Mouse (Mus musculus) midbrain, embryonic 11.5 days (tissue): Measurements from ENCODE around the gene Trio. TPM values are rescaled to one million over a fixed set of nuclear protein-coding genes. Genes with fewer than 3 reads are reported as not detected.
A peak's percentile ranks its signal among the peaks of the same experiment; 100 is the strongest.

Source experiments
- ATAC-seq: fragments of 200-750 bp; cut with Nextera tagmentation; 2 replicates; pipeline ENCODE4 v1.8.0; 2017; ENCODE audit warnings: moderate TSS enrichment, moderate library complexity; ENCODE audit not compliant: low FRiP score
- DNase-seq: peaks from one replicate; pipeline ENCODE4 v3.0.0; 2015; ENCODE audit warnings: low spot score; ENCODE audit errors: missing footprints
- H3K27ac ChIP-seq: fragments of 300-500 bp; sonication (generic); 2 replicates; pipeline ENCODE4 v1.5.1; 2014; ENCODE audit warnings: low read depth, low read length
- H3K27me3 ChIP-seq: fragments of 300-500 bp; sonication (generic); 2 replicates; pipeline ENCODE4 v1.6.1; 2014; ENCODE audit warnings: mild to moderate bottlenecking, low read length, moderate library complexity, mixed read lengths; ENCODE audit not compliant: control insufficient read depth, insufficient read depth
- H3K36me3 ChIP-seq: fragments of 300-500 bp; sonication (generic); 2 replicates; pipeline ENCODE4 v1.6.1; 2014; ENCODE audit warnings: mild to moderate bottlenecking, low read length, moderate library complexity, mixed read lengths; ENCODE audit not compliant: control insufficient read depth, insufficient read depth
- H3K4me1 ChIP-seq: fragments of 300-500 bp; sonication (generic); 2 replicates; pipeline ENCODE4 v1.6.1; 2014; ENCODE audit warnings: low read length; ENCODE audit not compliant: control insufficient read depth, insufficient read depth
- H3K4me2 ChIP-seq: fragments of 300-500 bp; sonication (generic); 2 replicates; pipeline ENCODE4 v1.6.1; 2014; ENCODE audit warnings: mild to moderate bottlenecking, moderate library complexity
- H3K4me3 ChIP-seq: fragments of 300-500 bp; sonication (generic); 2 replicates; pipeline ENCODE4 v1.5.1; 2014; ENCODE audit warnings: low read depth, low read length
- H3K9ac ChIP-seq: fragments of 300-500 bp; sonication (generic); 2 replicates; pipeline ENCODE4 v1.6.1; 2014; ENCODE audit warnings: low read length
- H3K9me3 ChIP-seq: fragments of 300-500 bp; sonication (generic); 2 replicates; pipeline ENCODE4 v1.6.1; 2016; ENCODE audit warnings: low read length; ENCODE audit not compliant: control insufficient read depth
- WGBS: fragments of 180-500 bp; shearing (Covaris S2); extraction: QIAGEN DNeasy Blood & Tissue Kit; methylation state at CpG from one replicate; pipeline ENCODE4 v1.1.7; 2014; 5-methylcytosine and 5-hydroxymethylcytosine counted together
- polyA plus RNA-seq: library from polyadenylated mRNA; unstranded; fragments of >200 nt; fragmentation: Nextera tagmentation; extraction: Ambion mirVana; gene quantifications from 2 replicates; pipeline ENCODE4 v1.2.1, GENCODE M21; 2014

Gene Trio
- polyA plus RNA-seq, 1 experiment from 2014 or later: 32.5 TPM

DNA sequence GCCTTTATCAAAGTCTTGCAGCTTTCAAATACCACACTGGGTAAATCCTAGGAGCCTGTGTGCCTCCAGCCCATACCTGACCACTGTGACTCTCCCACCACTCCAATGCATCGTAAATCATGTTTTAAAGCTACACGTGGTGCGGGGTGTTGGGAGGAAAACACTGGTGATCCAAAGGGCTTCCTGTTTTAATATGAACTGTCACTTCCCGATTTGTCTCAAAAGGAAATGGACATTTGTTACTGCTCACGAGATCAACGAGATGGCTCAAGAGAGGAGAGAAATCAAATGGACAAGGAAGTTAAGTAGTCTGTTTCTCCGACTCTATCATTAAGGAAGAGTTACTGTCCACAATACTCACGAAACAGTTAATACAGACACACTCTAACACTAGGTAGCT lies 84.6 kb downstream of the Trio start:
- Histone ChIP-seq H3K4me2 (no peak overlapping the region), H3K4me3 (no peak overlapping the region), H3K4me1 (peaks cover 47% of the 10 kb centered on the region), H3K27me3 (peaks cover 7% of the 10 kb centered on the region), H3K9me3 (no peaks in the 10 kb centered on the region), H3K27ac (no peak overlapping the region), H3K9ac (no peak overlapping the region), H3K36me3 (no peaks in the 10 kb centered on the region)
- ATAC-seq (no peak), DNase-seq (no peak)
- 89% methylated on average over 8 of the region's 8 CpGs for WGBS

DNA sequence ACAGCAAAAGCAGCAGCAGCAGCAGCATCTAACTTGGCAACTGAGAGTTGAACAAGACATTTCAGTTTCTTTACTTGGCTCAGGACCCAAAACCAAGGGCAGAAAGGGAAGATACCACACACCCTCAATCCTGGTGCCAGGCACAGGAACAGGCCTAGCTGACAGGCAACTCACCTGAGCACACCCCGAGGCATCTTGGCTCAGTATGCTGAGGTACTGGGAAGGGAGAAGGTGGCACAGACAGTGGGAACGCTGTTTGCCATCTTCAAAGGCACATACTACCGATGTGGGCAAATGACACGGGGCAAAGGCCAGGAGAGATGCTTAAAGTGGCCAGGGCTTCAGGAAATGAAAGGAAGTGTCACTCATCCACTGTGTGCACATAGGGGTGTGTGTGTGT lies 85.6 kb downstream of the Trio start:
- H3K36me3 ChIP-seq: no peaks in the 10 kb centered on the region
- peaks cover 48% of the 10 kb centered on the region for H3K4me1 ChIP-seq
- H3K4me2 ChIP-seq: no peak overlapping the region
- DNase-seq (peak; percentile 75), ATAC-seq (no peak)
- no peak overlapping the region for H3K4me3 ChIP-seq
- no peak overlapping the region for H3K9ac ChIP-seq
- H3K9me3 ChIP-seq: no peaks in the 10 kb centered on the region
- WGBS: 83% methylated on average over 4 of the region's 4 CpGs
- peaks cover 7% of the 10 kb centered on the region for H3K27me3 ChIP-seq
- H3K27ac ChIP-seq: no peak overlapping the region

GRCm38 (mm10) chr15:27938886-27939285 lies 86.8 kb downstream of the Trio start:
- Histone ChIP-seq H3K36me3 (no peaks in the 10 kb centered on the region), H3K4me2 (peak overlapping the region; percentile 77; the same call in 1 of the 2 replicates), H3K4me1 (peaks cover 42% of the 10 kb centered on the region), H3K27ac (no peak overlapping the region), H3K9me3 (no peaks in the 10 kb centered on the region), H3K27me3 (peaks cover 7% of the 10 kb centered on the region), H3K4me3 (no peak overlapping the region), H3K9ac (peak overlapping the region; percentile 70)
- ATAC-seq (no peak), DNase-seq (peak; percentile 84)
- WGBS: 55% methylated on average over 6 of the region's 6 CpGs

DNA sequence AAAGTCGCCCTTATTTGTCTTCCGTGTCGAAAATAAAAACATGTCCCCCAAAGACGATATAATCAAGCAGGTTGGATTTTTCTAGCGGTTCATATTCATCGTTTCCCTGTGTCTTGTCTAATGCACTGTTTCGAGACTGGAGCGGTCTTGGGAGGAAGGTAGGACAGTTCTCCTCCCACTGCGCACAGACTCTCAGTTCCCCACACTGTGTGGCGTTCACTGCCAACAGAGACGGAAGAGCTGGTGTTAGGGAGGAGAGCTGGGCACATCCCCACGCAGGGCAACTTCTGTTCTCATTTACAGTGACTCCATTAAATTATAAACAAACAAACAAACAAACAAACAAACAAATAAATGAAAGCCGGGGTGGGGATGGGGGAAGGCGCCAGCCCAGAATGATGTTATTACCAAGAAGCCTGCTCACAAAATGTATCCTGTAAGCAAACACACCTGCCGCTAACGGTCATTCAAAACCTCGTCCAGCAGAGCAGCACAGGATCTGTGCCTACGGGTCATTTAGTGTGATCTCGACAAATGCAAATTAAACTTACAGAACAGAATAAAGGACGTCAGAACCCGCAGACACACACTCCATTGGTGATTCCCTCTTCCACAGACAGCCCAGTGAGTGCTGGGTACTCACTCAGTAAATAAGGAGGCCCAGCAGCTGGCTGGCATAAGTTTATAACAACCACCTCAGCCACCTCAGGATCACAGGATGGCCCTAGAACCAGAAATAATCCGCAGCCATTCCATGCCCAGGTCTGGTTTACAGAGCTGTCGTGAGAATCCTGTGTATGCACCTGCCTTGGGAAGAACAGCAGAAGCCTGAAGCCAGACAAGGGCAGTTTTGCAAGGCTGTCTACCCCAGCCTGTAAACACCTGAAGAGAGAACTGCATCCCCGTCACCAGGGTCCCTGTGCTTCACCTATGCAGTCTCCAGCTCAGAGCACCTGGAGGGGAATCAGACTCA lies 87.5 kb downstream of the Trio start:
- Histone ChIP-seq H3K4me1 (peaks cover 36% of the 10 kb centered on the region), H3K36me3 (no peaks in the 10 kb centered on the region), H3K4me3 (peak overlapping the region; percentile 25), H3K27ac (peak overlapping the region; percentile 78), H3K27me3 (peaks cover 7% of the 10 kb centered on the region), H3K9ac (peak overlapping the region; percentile 70), H3K4me2 (peak overlapping the region; percentile 77), H3K9me3 (no peaks in the 10 kb centered on the region)
- WGBS: 10% methylated on average over 24 of the region's 24 CpGs
- DNase-seq: peak; percentile 91
- peak; percentile 77 for ATAC-seq

DNA sequence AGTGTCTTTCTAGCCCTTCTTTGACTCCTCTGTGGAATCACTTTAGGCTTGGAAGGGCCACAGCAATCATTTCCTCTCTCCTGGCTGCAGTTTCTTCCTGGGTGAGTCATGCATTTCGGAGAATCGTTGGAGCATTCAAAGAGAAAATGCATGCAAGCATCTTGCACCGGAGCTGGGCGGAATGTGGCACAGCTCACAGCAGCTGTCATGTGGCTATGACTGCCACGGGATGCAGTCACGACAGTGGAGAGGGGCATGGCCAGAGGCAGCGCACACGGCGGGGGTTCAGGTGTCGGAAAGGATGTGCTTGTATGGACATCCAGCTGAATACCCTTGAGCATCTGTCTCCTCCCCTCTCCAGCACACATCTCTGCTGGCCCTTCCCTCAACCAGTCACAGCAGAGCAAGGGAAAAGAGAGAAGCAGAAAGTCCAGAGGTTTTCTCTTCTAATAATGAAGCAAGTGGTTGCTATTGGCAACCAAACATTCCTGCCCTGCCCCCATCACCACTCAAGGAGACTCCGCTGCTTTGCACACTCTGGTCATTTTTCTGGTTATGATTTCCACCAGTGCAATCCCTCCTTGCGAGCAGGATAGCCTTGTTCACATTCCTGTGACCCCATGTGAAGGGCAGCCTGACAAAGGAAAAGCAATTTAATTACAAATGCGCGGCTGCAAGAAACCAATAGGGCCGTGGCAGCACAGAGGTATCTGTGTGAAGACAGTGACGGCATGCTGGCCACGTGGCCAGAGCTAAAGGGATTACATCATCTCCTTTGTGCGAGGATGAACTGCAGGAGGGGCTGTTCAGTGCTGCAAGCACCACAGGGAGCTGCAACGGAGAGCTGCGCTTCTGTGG lies 88.4 kb downstream of the Trio start:
- Histone ChIP-seq H3K4me1 (peaks cover 36% of the 10 kb centered on the region), H3K27ac (peak overlapping the region; percentile 78), H3K27me3 (peaks cover 7% of the 10 kb centered on the region), H3K4me3 (peak overlapping the region; percentile 25), H3K9ac (peak overlapping the region; percentile 70), H3K9me3 (no peaks in the 10 kb centered on the region), H3K4me2 (peak overlapping the region; percentile 77), H3K36me3 (no peaks in the 10 kb centered on the region)
- DNase-seq (peak; percentile 97), ATAC-seq (peak; percentile 98)
- WGBS: 6% methylated on average over 20 of the region's 20 CpGs

DNA sequence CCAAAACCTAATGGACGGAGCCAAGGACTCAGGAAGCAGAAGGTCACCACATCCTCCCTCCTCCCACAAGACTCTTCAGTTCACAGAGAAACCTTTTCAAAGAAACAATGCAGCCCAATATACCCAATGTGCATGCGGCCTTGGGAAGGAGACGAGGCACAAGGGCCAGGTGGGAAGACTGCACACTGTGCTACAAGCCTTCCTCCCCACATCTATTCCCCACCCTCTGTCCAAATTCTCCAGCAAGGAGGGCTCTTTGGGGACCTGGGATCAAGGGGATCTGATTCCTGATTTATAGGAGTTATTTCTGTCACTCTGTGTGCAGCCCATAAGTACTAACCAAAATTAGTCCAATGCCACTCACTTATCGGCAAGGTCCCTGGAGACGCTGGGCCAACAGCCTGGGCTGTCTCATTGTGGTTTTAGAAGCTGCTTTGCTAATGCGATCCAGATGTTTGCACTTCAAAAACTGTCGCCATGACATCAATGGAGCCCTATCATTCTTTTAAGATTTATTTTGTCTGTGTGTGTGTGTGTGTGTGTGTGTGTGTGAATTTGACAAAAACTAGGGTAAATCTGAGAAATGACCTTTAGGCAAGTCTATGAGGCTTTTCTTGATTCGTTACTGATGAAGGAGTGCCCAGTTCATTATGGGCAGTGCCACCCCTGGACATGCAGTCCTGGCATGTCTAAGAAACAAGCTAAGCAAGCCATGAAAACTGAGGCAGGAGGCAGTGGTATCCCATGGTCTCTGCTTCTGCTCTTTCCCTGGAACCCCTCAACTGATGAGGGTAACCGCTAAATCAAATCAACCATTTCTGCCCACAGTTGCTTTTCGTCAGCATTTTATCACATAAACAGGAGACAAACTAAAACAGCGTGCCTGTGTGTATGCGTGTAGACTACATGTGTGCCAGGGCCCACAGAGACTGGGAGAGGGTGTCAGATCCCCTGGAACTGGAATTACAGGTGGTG lies 89.6 kb downstream of the Trio start:
- Histone ChIP-seq H3K4me1 (peaks cover 34% of the 10 kb centered on the region), H3K4me3 (no peak overlapping the region)
- DNase-seq: peak; percentile 82

GRCm38 (mm10) chr15:27933270-27933669 lies 92.4 kb downstream of the Trio start:
- no peak overlapping the region for H3K9ac ChIP-seq
- H3K4me2 ChIP-seq: no peak overlapping the region
- H3K9me3 ChIP-seq: no peaks in the 10 kb centered on the region
- DNase-seq (no peak), ATAC-seq (no peak)
- WGBS: 89% methylated on average over 1 of the region's 1 CpGs
- no peaks in the 10 kb centered on the region for H3K27me3 ChIP-seq
- no peak overlapping the region for H3K4me3 ChIP-seq
- no peaks in the 10 kb centered on the region for H3K36me3 ChIP-seq
- H3K27ac ChIP-seq: no peak overlapping the region
- peaks cover 25% of the 10 kb centered on the region for H3K4me1 ChIP-seq

More for the DNA sequence above, 89.6 kb downstream of the Trio start:
- Histone ChIP-seq H3K36me3 (no peaks in the 10 kb centered on the region), H3K9me3 (no peaks in the 10 kb centered on the region), H3K27me3 (peaks cover 7% of the 10 kb centered on the region), H3K4me2 (no peak overlapping the region), H3K27ac (0 out of 2 replicates have a peak overlapping the region, but pooled peaks have one; percentile 78), H3K9ac (peak overlapping the region; percentile 36; the same call in 1 of the 2 replicates)
- ATAC-seq: no peak
- WGBS: 67% methylated on average over 12 of the region's 12 CpGs

- H3K4me1 ChIP-seq: peaks cover 14% of the 10 kb centered on the region
- no peaks in the 10 kb centered on the region for H3K36me3 ChIP-seq
- no peaks in the 10 kb centered on the region for H3K9me3 ChIP-seq
- no peak overlapping the region for H3K9ac ChIP-seq
- ATAC-seq (no peak), DNase-seq (no peak)
- 88% methylated on average over 12 of the region's 12 CpGs for WGBS
- H3K4me2 ChIP-seq: no peak overlapping the region
- no peak overlapping the region for H3K27ac ChIP-seq
- H3K27me3 ChIP-seq: no peaks in the 10 kb centered on the region
- no peak overlapping the region for H3K4me3 ChIP-seq
Observed at GRCm38 (mm10) chr15:27931891-27932290, 93.8 kb downstream of the Trio start.
